Mouse (Mus musculus) liver, embryonic 14.5 days (tissue): Measurements from ENCODE around the gene Hmgcl. TPM values are rescaled to one million over a fixed set of nuclear protein-coding genes. Genes with fewer than 3 reads are reported as not detected.

Source experiments
- ATAC-seq: fragments of 200-750 bp; cut with Nextera tagmentation; 2 replicates; pipeline ENCODE4 v1.8.0; 2017; ENCODE audit warnings: moderate number of reproducible peaks, mild to moderate bottlenecking, moderate library complexity; ENCODE audit not compliant: insufficient read depth
- DNase-seq, 3 experiments: peaks; one replicate each; pipeline ENCODE4 v3.0.0-alpha.2; 2012 to 2013; ENCODE audit warnings: low read depth in 3 of 3, low spot score in 3 of 3
- H3K27ac ChIP-seq: fragments of 300-500 bp; sonication (generic); 2 replicates; pipeline ENCODE4 v1.5.1; 2014; ENCODE audit warnings: moderate library complexity, mild to moderate bottlenecking, control low read depth, inconsistent platforms
- H3K27me3 ChIP-seq: fragments of 300-500 bp; sonication (generic); 2 replicates; pipeline ENCODE4 v1.6.1; 2014; ENCODE audit warnings: mild to moderate bottlenecking, low read length, moderate library complexity; ENCODE audit not compliant: control insufficient read depth, insufficient read depth
- H3K36me3 ChIP-seq: fragments of 300-500 bp; sonication (generic); replicated peaks from 2 replicates; pipeline ENCODE4 v1.6.1; 2014; ENCODE audit warnings: low read depth; ENCODE audit not compliant: control insufficient read depth, insufficient read depth
- H3K4me1 ChIP-seq, 2 experiments: fragments of 200-500 bp in 1 of 2; fragments of 300-500 bp in 1 of 2; sonication (generic) in 1 of 2; replicated peaks; 2 replicates each; pipeline ENCODE4 v1.6.1; 2012 to 2014; ENCODE audit warnings: antibody characterized with exemption in 1 of 2, inconsistent platforms in 1 of 2, low read length in 1 of 2; ENCODE audit not compliant: control insufficient read depth in 2 of 2, insufficient read depth in 2 of 2
- H3K4me2 ChIP-seq: fragments of 300-500 bp; sonication (generic); 2 replicates; pipeline ENCODE4 v1.6.1; 2014; ENCODE audit warnings: low read depth, mild to moderate bottlenecking, control low read depth, moderate library complexity
- H3K4me3 ChIP-seq, 2 experiments: fragments of 200-500 bp in 1 of 2; fragments of 300-500 bp in 1 of 2; sonication (generic) in 1 of 2; 2 replicates each; pipeline ENCODE4 v1.5.1; 2012 to 2014; ENCODE audit warnings: low read depth in 2 of 2, low read length in 2 of 2, mild to moderate bottlenecking in 2 of 2, control low read depth in 1 of 2, inconsistent platforms in 1 of 2, moderate library complexity in 1 of 2; ENCODE audit not compliant: insufficient read depth in 1 of 2
- H3K9ac ChIP-seq: fragments of 300-500 bp; sonication (generic); replicated peaks from 2 replicates; pipeline ENCODE4 v1.6.1; 2014; ENCODE audit warnings: mild to moderate bottlenecking, control low read depth, moderate library complexity
- H3K9me3 ChIP-seq: fragments of 300-500 bp; sonication (generic); 2 replicates; pipeline ENCODE4 v1.6.1; 2016; ENCODE audit warnings: low read length, mixed read lengths; ENCODE audit not compliant: control insufficient read depth
- CTCF ChIP-seq: IDR thresholded peaks from 2 replicates; pipeline ENCODE4 v1.5.1; 2016; ENCODE audit warnings: antibody characterized with exemption, low read depth, control low read depth
- EP300 ChIP-seq: IDR thresholded peaks from 2 replicates; pipeline ENCODE4 v1.6.1; 2016; ENCODE audit warnings: antibody characterized with exemption, low read depth
- WGBS: fragments of 180-500 bp; shearing (Covaris S2); extraction: QIAGEN DNeasy Blood & Tissue Kit; methylation state at CpG from one replicate; pipeline ENCODE4 v1.1.7; 2014; ENCODE audit not compliant: insufficient replicate concordance; 5-methylcytosine and 5-hydroxymethylcytosine counted together
- polyA plus RNA-seq, 2 experiments: library from polyadenylated mRNA; depleted of rRNA in 1 of 2; stranded (reverse) in 1 of 2; unstranded in 1 of 2; fragments of >200 nt; fragmentation: Nextera tagmentation in 1 of 2; extraction: Ambion mirVana in 1 of 2; gene quantifications; 2 replicates each; pipeline versions ENCODE4 v1.2.1 to v1.2.3; 2012 to 2014

Gene Hmgcl
- polyA plus RNA-seq, 2 experiments: 43.4 to 71.9 TPM

DNA sequence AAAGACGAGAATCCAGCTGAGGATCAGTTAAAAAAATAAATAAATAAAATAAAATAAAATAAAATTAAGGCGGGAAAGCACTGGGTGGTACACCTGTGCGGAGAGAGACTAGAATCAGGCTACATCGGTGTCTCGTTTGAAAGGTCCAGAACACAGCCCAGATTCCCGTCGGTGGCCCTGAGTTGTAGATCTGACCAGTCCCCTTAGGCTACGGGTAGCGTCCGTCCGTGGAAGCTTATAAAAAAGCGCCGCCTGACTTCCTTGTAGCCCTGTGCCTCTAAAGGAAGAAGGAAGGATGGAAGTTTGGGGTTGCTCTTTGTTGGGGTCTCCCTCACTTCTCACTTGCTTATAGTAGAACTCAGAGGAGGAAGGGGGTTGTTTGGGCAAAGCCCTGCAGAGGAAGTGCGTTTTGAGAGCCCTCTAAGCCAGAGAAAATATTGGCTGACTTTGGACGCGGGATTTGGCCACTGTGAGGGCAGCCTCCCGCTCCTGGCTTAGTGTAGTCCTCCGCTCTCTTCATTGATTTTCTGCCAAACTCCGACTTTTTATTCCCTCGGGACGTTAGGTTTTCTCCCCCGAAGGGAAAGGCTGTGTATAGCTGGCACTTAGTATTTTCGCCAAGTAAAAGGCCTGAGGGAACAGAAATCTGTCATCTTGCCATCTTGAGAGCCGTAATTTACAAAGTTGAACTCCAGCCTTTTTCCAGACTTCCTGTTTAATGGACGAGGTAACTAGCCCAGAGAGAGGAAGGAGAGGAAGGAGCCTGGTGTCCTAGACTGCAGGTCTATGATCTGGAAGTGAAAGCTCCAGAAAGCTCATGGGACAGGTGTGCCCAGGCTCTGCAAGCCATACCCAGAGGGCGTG lies 24.8 kb upstream of the Hmgcl start:
- H3K4me2 ChIP-seq: peak overlapping the region; percentile 93
- no peak overlapping the region for H3K27ac ChIP-seq
- no peaks in the 10 kb centered on the region for H3K9me3 ChIP-seq
- H3K4me3 ChIP-seq: peak overlapping the region; percentile 74 to 95
- no peaks in the 10 kb centered on the region for H3K27me3 ChIP-seq
- no peaks in the 10 kb centered on the region for H3K36me3 ChIP-seq
- H3K4me1 ChIP-seq: peaks cover 4 to 18% of the 10 kb centered on the region in 2 experiments; a peak in 3 of 4 replicates
- WGBS: 8% methylated on average over 26 of the region's 26 CpGs
- H3K9ac ChIP-seq: peak overlapping the region; percentile 69
- no peak for DNase-seq
- ATAC-seq: no peak; the same call in 1 of the 2 replicates
- TF ChIP-seq EP300: no peak
- no peak for TF ChIP-seq CTCF

DNA sequence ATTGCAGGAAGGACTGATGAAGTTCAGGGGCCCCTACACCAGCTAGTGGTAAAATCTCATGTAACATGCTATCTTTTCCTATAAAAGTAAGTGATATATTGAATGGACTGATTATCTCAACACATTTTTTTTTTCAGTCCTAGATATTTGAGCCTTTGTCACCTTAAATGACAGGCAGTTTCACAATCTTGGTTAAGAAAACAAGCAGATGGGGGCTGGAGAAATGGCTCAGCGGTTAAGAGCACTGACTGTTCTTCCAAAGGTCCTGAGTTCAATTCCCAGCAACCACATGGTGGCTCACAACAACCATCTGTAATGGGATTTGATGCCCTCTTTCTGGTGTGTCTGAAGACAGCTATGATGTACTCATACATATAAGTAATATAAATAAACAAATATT lies 24.1 kb upstream of the Hmgcl start:
- H3K27ac ChIP-seq: no peak overlapping the region
- DNase-seq (no peak), ATAC-seq (no peak)
- H3K4me3 ChIP-seq: peak overlapping the region in 1 of 2 experiments; percentile 74; a peak in 2 of 4 replicates
- H3K4me2 ChIP-seq: peak overlapping the region; percentile 93
- H3K27me3 ChIP-seq: no peaks in the 10 kb centered on the region
- 71% methylated on average over 1 of the region's 1 CpGs for WGBS
- no peaks in the 10 kb centered on the region for H3K9me3 ChIP-seq
- TF ChIP-seq CTCF (no peak), EP300 (no peak)
- H3K36me3 ChIP-seq: no peaks in the 10 kb centered on the region
- peaks cover 4 to 18% of the 10 kb centered on the region in 2 experiments; a peak in 3 of 4 replicates for H3K4me1 ChIP-seq
- no peak overlapping the region for H3K9ac ChIP-seq

DNA sequence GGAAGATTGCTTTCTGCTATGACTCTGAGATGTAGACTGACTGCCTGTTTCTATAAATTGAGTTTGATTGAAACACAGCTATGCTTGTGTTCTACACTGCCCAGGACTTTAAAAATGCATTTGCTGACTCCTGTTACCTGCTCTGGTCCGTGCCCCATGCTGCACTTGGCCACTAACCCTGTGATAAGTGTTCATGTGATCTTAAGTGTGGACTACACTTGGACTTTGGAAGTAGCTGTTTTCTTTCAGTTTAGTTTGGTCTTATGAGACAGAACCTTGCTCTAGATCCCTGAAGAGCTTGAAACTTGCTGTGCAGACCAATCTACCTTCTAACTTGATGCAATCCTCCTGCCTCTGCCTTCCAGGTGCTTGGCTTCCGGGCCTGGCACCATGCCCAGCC lies 21.8 kb upstream of the Hmgcl start:
- no peak overlapping the region for H3K9ac ChIP-seq
- TF ChIP-seq EP300: no peak
- no peak for TF ChIP-seq CTCF
- H3K4me3 ChIP-seq: no peak overlapping the region
- no peaks in the 10 kb centered on the region for H3K27me3 ChIP-seq
- H3K4me1 ChIP-seq: peaks cover 4 to 13% of the 10 kb centered on the region in 2 experiments; a peak in 3 of 4 replicates
- H3K9me3 ChIP-seq: no peaks in the 10 kb centered on the region
- H3K4me2 ChIP-seq: no peak overlapping the region
- no peaks in the 10 kb centered on the region for H3K36me3 ChIP-seq
- H3K27ac ChIP-seq: no peak overlapping the region
- ATAC-seq (no peak), DNase-seq (no peak)
- WGBS: 72% methylated on average over 2 of the region's 2 CpGs

DNA sequence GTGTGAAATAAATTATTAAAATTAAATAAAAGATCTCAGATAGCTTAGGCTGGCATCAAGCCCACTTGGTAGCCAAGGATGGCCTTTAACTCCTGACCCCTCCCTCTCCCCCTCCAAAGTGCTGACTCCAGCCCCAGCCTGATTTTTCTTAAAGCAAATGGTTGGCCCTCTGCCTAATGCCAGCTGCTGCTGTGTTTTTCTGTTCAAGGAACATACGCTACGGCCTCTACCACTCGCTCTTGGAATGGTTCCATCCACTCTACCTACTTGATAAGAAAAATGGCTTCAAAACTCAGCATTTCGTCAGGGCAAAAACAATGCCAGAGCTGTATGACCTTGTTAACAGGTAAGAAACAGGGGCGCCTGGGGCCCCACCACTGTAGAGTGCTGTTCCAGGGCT lies 20.9 kb upstream of the Hmgcl start:
- Histone ChIP-seq H3K27ac (no peak overlapping the region), H3K9ac (no peak overlapping the region), H3K36me3 (no peaks in the 10 kb centered on the region), H3K9me3 (no peaks in the 10 kb centered on the region), H3K27me3 (no peaks in the 10 kb centered on the region), H3K4me3 (no peak overlapping the region), H3K4me1 (peaks cover 4 to 13% of the 10 kb centered on the region in 2 experiments; a peak in 3 of 4 replicates), H3K4me2 (no peak overlapping the region)
- WGBS: 82% methylated on average over 5 of the region's 5 CpGs
- DNase-seq: no peak
- no peak for ATAC-seq
- no peak for TF ChIP-seq CTCF
- TF ChIP-seq EP300: no peak

DNA sequence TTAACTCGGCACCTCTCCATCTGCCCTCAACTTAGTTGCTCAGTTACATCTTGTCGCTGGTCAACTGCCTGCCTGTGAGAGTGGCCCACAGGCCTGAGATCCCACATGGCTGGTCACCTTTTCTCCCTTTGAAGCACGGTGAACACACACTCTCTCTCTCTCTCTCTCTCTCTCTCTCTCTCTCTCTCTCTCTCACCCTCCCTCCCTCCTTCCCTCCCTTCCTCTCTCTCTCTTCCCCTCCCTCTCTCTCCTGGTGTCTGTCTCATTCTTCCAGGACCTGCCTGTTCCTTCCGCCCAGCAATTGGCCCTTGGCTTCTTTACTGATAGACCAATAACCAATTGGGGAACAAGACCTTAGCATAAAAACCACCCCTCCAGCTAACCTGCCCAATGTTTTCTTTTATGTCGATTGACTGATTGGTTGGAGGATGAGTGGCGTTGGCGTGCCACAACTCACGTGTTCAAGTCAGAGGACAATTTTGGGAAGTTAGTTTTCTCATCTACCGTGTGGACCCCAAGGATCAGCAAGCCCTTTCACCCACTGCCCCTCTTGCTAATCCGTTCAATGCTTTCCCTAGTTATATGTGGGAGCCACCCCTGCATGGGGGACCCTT lies 19.9 kb upstream of the Hmgcl start:
- Histone ChIP-seq H3K9ac (no peak overlapping the region), H3K27me3 (no peaks in the 10 kb centered on the region), H3K27ac (no peak overlapping the region), H3K4me3 (no peak overlapping the region), H3K4me1 (peaks cover 4 to 12% of the 10 kb centered on the region in 2 experiments; a peak in 3 of 4 replicates), H3K4me2 (no peak overlapping the region), H3K9me3 (no peaks in the 10 kb centered on the region), H3K36me3 (no peaks in the 10 kb centered on the region)
- no peak for TF ChIP-seq CTCF
- TF ChIP-seq EP300: no peak
- ATAC-seq (no peak), DNase-seq (no peak)
- 69% methylated on average over 10 of the region's 10 CpGs for WGBS
